Mouse (Mus musculus) c-Kit-positive CD71-positive TER-119-negative erythroid progenitor cells, embryonic 14.5 days (primary cell): ENCODE measurements around the gene Crbn.

Source experiments
- DNase-seq: peaks from one replicate; pipeline ENCODE4 v3.0.0-alpha.2; 2013; ENCODE audit warnings: low read depth

Crbn gene

DNA sequence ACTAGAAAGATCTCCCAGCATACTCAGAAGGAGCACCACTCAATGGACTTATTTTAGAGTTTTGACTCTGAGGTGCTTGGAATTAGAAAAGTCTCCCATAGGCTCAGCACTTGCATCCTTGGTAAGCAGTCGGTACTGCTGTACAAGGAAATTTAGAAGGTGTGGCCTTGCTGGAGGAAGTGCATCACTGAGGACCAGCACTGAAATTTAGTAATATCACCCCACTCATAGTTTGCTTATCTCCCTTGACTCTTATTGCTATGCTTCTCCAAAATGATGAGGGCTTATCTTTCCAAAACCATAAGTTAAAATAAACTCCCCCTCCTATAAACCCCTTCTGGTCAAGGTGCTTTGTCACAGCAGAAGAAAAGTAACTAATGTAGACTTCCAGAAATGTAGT, 38.4 kb downstream of the Crbn start:
- no peak for DNase-seq

DNA sequence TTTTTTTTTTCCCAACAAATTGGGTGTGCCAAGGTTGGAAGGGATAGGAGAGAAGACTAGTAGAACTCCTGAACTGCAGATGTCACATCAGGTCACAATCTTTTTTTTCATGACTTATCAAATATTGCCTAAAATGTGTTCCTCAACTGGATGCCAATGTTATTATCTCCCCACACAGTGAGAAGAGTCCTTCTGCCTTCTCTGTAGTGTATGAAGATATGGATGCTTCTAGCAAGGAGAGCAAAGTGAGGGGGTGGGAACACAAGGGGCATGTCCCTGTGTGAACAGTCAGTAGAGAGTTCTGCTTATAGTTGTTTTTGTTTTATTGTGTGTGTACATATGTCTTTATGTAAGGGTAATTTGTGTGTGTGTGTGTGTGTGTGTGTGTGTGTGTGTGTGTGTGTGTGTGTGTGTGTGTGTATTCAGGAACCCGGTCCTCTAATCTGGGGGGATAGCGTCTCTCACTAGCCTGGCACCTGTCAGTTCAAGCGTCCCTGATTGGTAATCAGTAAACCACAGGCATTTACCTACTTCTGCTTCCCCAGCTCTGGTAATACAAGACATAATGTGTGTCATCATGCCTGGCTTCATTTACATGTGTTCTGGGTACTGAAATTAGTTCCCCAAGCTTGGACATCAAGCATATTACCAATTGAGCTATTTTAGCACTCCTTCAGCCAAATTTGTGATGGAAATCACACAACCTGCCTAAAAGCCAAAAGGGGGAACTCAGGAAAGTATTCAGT, 39.2 kb downstream of the Crbn start:
- no peak for DNase-seq

DNA sequence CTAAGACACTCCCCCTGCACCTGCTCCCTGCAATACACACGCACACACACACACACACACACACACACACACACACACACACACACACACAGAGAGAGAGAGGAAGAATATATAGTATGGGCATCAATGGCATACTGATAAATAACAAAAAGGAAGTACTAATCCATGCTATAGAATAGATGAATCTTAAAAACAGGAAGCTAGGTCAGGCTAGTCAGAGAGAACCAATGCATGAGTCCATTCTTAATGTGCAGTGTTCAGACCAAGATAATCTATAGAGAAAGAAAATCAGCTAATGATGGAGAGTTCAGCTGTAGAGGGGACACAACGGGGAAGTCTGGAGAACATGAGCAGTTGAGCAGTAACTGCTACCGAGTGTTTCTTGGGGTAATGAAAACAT, 41.6 kb downstream of the Crbn start:
- no peak for DNase-seq

DNA sequence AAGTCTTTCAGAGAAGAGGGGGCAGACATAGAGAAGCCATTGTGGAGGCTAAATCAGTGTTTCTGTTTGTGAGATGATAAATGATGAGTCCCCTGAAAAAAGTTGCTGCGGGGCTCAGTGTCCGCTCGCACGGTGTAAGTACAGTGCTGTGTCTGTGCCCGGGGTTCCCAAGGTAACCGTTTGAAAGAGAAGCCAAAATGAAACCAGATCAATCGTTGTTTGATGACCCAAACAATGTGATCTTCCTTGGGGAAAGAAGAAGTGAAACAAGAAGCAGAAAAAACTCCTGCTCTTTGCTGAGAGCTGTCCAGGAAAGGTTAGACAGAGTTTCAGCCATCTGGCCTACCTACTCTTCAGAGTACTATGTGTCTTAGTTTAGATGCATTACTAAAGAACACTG, 49.6 kb downstream of the Crbn start:
- no peak for DNase-seq

GRCm38 (mm10) chr6:106748887-106749388, 50.9 kb downstream of the Crbn start, which contains the start of gene Il5ra:
Gene Il5ra (minus strand): TSS chr6:106749037.
- no peak for DNase-seq

- no peak for DNase-seq
These were observed 52.1 kb downstream of the Crbn start for GRCm38 (mm10) chr6:106747804-106748203.

- DNase-seq, result no peak
These were observed 52.6 kb downstream of the Crbn start for GRCm38 (mm10) chr6:106747251-106747650.

DNA sequence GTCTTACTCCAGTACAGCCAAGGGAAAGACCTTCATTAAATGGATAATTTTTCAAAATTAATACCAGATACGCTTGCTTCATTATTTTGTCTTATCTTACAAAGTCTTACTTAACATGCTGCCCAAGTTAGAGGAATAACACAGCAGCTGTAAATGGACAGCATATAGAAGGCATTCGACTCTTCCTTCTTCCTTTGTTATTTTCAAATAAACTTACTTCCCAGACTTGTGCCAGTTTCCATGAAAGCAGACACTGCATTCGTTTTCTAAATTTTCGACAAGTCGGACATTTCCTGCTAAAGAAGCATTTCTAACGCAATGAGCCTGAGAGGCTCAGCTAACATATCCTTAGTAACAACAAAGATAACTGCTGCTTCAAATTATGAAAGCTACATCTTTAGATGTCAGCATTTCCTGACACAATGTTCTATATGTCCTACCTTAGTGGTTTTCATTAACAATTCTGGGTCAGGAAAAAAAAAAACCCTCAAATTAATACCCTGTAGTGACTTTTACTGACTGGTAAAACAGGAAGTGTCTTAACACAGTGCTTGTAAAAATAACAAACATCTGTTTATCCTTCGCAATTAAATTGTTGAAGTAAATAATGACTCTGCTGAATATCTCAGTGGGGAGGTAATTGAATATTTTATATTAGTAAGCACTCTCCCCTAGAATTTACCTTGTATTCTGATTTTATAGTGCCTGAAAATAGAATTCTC, 54.0 kb downstream of the Crbn start:
- no peak for DNase-seq

DNA sequence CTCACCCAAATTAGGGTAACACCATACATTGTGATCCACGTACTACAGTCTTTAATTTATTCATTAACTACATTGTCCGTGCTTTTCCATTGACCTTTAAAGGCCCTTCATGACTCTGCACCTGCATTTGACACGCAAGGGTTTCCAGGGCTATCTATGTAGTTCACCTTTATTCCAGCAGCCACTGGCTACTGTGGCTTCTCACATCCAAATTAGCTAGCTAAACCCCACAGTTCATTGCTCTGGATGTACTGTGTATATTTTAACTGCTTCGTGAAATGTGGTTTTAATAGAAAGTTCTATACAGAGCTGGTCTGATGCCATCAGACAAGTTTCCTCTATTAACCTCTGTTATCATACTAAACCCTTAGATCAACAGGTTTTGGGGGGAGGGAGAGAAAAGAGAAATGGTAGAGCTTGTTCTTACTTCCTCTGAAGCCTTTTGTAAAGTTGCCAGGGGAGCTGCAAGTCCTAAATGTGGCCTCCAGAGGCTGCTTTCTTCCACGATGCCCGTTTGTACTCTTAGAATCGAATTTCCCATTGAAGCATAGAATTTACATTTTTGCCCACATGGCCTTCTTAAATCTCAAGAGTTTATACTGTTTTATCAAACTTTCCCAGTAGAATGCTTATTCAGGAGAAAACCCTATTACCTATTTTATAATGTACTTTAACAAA, 56.2 kb downstream of the Crbn start:
- no peak for DNase-seq

GRCm38 (mm10) chr6:106740244-106740825, 59.5 kb downstream of the Crbn start:
- DNase-seq, result no peak

DNA sequence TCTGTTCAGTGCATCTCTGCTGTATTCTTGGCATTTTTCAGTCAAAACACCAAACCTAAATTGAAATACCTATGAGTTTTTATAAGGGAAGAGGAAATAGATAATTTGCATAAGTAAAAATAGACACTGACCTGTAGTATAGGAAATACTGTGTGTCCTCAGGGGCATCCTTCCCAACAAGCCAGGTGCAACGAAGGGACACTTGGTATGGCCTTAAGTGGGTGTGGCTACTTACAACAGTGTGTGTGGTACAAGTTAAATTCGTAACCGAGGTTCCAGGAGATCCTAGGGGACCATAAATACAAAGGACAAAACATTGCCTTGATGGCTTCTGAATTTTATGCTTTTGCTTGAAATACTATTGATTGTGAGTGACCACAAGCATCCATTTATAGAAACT, 61.6 kb downstream of the Crbn start:
- no peak for DNase-seq

DNA sequence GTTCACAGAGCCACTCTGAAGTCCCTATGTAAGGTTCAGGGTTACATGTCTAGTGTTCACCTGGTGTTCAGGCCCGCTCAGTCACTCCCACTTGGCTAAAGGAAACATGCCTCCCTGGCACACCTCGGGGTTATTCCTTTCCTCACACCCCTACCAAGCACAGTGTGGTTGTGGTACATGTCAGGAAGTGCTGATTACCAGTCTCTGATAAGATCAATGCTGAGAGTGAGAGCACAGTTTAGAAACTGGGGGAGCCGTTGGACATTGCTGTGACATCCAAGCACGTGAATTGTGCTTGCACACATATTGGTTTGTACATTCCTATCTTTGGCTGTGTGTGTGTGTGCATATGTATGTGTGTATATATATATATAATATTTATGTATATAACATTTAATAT, 67.3 kb downstream of the Crbn start:
- DNase-seq, result no peak
